Mouse (Mus musculus) midbrain, embryonic 15.5 days (tissue): ENCODE data around the gene Rhno1. TPM values are rescaled to one million over a fixed set of nuclear protein-coding genes. Genes with fewer than 3 reads are reported as not detected.

Source experiments
- ATAC-seq: fragments of 200-750 bp; cut with Nextera tagmentation; replicated peaks from 2 replicates; pipeline ENCODE4 v1.8.0; 2017; ENCODE audit warnings: moderate TSS enrichment
- H3K27ac ChIP-seq: fragments of 300-500 bp; sonication (generic); 2 replicates; pipeline ENCODE4 v1.5.1; 2015; ENCODE audit warnings: mild to moderate bottlenecking, inconsistent platforms
- H3K27me3 ChIP-seq: fragments of 300-500 bp; sonication (generic); replicated peaks from 2 replicates; pipeline ENCODE4 v1.6.1; 2015; ENCODE audit warnings: inconsistent platforms
- H3K36me3 ChIP-seq: fragments of 300-500 bp; sonication (generic); replicated peaks from 2 replicates; pipeline ENCODE4 v1.6.1; 2015; ENCODE audit warnings: inconsistent platforms
- H3K4me1 ChIP-seq: fragments of 300-500 bp; sonication (generic); 2 replicates; pipeline ENCODE4 v1.6.1; 2015; ENCODE audit warnings: inconsistent platforms
- H3K4me2 ChIP-seq: fragments of 300-500 bp; sonication (generic); 2 replicates; pipeline ENCODE4 v1.6.1; 2015; ENCODE audit warnings: inconsistent platforms, mild to moderate bottlenecking, moderate library complexity
- H3K4me3 ChIP-seq: fragments of 300-500 bp; sonication (generic); 2 replicates; pipeline ENCODE4 v1.5.1; 2015; ENCODE audit warnings: mild to moderate bottlenecking, inconsistent platforms
- H3K9ac ChIP-seq: fragments of 300-500 bp; sonication (generic); 2 replicates; pipeline ENCODE4 v1.6.1; 2015; ENCODE audit warnings: mild to moderate bottlenecking, inconsistent platforms
- H3K9me3 ChIP-seq: fragments of 300-500 bp; sonication (generic); 2 replicates; pipeline ENCODE4 v1.6.1; 2016; ENCODE audit warnings: inconsistent platforms
- WGBS: fragments of 180-500 bp; shearing (Covaris S2); methylation state at CpG from one replicate; pipeline ENCODE4 v1.1.7; 2015; ENCODE audit warnings: mixed read lengths; 5-methylcytosine and 5-hydroxymethylcytosine counted together
- polyA plus RNA-seq: library from polyadenylated mRNA; unstranded; fragments of >200 nt; fragmentation: Nextera tagmentation; extraction: Ambion mirVana; gene quantifications from 2 replicates; pipeline ENCODE4 v1.2.1, GENCODE M21; 2015

Rhno1 gene
- polyA plus RNA-seq = 86.1 and 89.4 TPM in 2 replicates

- WGBS = under 1% methylated on average over 53 of the region's 76 CpGs
- Histone ChIP-seq H3K4me2 (peak within 1 kb of the TSS; percentile 94), H3K36me3 (0 out of 2 replicates have a peak, but pooled peaks cover 7% of the 10 kb centered on the region), H3K4me1 (peaks cover 18% of the 10 kb centered on the region), H3K9ac (peak within 1 kb of the TSS; percentile 69), H3K4me3 (peak within 1 kb of the TSS; percentile 61), H3K9me3 (no peaks in the 10 kb centered on the region), H3K27me3 (no peaks in the 10 kb centered on the region), H3K27ac (peak within 1 kb of the TSS; percentile 86)
- ATAC-seq = peak; percentile 91
Observed at GRCm38 (mm10) chr6:128362381-128363006, at the start of gene Rhno1, which contains the start of gene Foxm1. TSS of gene Rhno1 (minus strand) at chr6:128362911. TSS of gene Foxm1 (plus strand) at chr6:128362967.

DNA sequence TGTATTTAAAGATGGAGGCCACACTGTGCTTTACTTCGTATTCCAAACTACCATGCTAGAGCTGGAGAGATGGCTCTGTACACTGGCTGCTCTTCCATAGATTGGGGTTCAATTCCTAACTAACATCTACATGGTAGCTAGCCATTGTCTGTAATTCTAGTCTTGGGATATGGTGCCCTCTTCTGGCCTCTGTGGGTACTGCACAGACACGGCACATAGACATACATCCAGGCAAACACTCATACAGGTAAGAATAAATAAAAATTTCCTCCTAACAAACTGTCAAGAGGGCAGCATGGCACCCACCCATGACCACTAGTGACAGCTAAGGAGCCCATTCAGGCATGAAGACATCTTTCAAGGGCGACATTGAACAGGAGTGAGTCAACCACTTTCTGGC is 48.4 kb upstream of the Rhno1 start:
- Histone ChIP-seq H3K27me3 (no peaks in the 10 kb centered on the region), H3K4me1 (no peaks in the 10 kb centered on the region), H3K36me3 (peaks cover 35% of the 10 kb centered on the region), H3K4me2 (no peak overlapping the region), H3K27ac (no peak overlapping the region), H3K9me3 (no peaks in the 10 kb centered on the region), H3K9ac (no peak overlapping the region), H3K4me3 (no peak overlapping the region)
- WGBS = 26% methylated on average over 3 of the region's 3 CpGs
- ATAC-seq = peak; percentile 62

DNA sequence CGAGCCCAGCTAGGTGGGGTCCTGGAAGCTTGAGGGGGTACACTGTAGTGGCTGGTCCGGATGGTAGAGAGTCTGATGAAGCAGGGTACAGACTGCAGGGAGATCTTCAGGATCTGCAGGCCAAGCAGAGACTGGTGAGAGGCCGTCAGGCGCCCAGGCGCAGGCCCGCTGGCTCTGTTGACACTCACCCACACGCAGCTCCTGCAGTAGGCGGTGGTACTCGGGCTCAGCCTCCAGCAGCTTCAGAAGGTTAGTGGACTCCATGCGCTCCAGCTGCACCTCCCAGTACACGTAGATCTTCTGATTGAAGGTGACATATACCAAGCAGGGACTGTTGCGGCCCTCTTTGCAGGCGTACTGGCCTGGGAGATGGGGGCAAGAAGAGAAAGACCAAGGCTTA is 47.6 kb upstream of the Rhno1 start:
- no peaks in the 10 kb centered on the region for H3K4me1 ChIP-seq
- 97% methylated on average over 13 of the region's 13 CpGs for WGBS
- H3K9ac ChIP-seq = no peak overlapping the region
- no peak for ATAC-seq
- H3K36me3 ChIP-seq = peaks cover 35% of the 10 kb centered on the region
- no peaks in the 10 kb centered on the region for H3K27me3 ChIP-seq
- H3K9me3 ChIP-seq = no peaks in the 10 kb centered on the region
- H3K27ac ChIP-seq = no peak overlapping the region
- no peak overlapping the region for H3K4me3 ChIP-seq
- no peak overlapping the region for H3K4me2 ChIP-seq

DNA sequence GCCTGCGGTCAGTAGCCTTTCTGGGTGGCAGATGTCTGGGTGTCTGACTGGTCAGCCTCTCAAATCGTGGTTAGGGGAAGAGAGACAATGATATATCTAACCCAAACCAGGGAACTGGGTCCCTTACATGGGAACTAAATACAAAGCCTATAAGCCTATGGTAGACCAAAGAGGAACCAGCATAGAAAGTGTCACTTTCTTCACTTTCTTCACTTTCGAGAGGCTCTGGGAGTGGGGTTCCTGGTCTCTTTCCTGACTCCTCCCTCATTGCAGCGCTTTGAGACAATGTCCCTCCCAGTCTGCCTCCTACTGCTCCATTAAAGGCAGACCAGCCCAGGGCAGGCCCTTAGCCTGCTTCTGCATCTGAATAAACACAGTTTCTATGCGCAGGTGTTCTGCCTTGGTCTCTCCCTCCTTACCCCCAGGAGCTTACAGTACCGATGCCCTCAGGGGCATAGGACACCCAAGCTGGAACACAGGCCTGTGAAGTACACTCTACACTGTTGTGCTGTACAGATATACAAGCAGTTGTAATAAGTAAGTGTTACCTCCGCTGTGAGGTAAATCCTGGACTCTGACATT is 45.9 kb upstream of the Rhno1 start:
- Histone ChIP-seq H3K4me1 (peaks cover 2% of the 10 kb centered on the region; the same call in 1 of the 2 replicates), H3K27ac (no peak overlapping the region), H3K4me2 (no peak overlapping the region), H3K9ac (no peak overlapping the region), H3K36me3 (peaks cover 35% of the 10 kb centered on the region), H3K4me3 (no peak overlapping the region), H3K27me3 (no peaks in the 10 kb centered on the region), H3K9me3 (no peaks in the 10 kb centered on the region)
- 89% methylated on average over 7 of the region's 7 CpGs for WGBS
- no peak for ATAC-seq

GRCm38 (mm10) chr6:128404708-128405107 is 42.0 kb upstream of the Rhno1 start:
- no peaks in the 10 kb centered on the region for H3K9me3 ChIP-seq
- no peak for ATAC-seq
- WGBS = 49% methylated on average over 5 of the region's 5 CpGs

GRCm38 (mm10) chr6:128399421-128400185 is 36.9 kb upstream of the Rhno1 start:
- H3K4me3 ChIP-seq = peak overlapping the region; percentile 25
- peak overlapping the region; percentile 46 for H3K4me2 ChIP-seq
- 39% methylated on average over 18 of the region's 21 CpGs for WGBS
- H3K9ac ChIP-seq = peak overlapping the region; percentile 41
- H3K36me3 ChIP-seq = no peaks in the 10 kb centered on the region
- peak overlapping the region; percentile 76 for H3K27ac ChIP-seq
- no peaks in the 10 kb centered on the region for H3K27me3 ChIP-seq
- peaks cover 28% of the 10 kb centered on the region for H3K4me1 ChIP-seq
- ATAC-seq = peak; percentile 92
- no peaks in the 10 kb centered on the region for H3K9me3 ChIP-seq

More at GRCm38 (mm10) chr6:128404708-128405107, 42.0 kb upstream of the Rhno1 start:
- Histone ChIP-seq H3K36me3 (peaks cover 17% of the 10 kb centered on the region; the same call in 1 of the 2 replicates), H3K9ac (no peak overlapping the region), H3K4me1 (peaks cover 24% of the 10 kb centered on the region), H3K4me2 (no peak overlapping the region), H3K27me3 (no peaks in the 10 kb centered on the region), H3K27ac (no peak overlapping the region), H3K4me3 (no peak overlapping the region)

GRCm38 (mm10) chr6:128398996-128399395 is 36.3 kb upstream of the Rhno1 start, which contains the start of gene Nrip2:
TSS of gene Nrip2 (plus strand) at chr6:128399296.
- H3K9me3 ChIP-seq = no peaks in the 10 kb centered on the region
- peaks cover 26% of the 10 kb centered on the region for H3K4me1 ChIP-seq
- H3K27me3 ChIP-seq = no peaks in the 10 kb centered on the region
- no peak for ATAC-seq
- H3K9ac ChIP-seq = peak within 1 kb of the TSS; percentile 41
- H3K4me2 ChIP-seq = peak within 1 kb of the TSS; percentile 46
- peak within 1 kb of the TSS; percentile 25 for H3K4me3 ChIP-seq
- peak within 1 kb of the TSS; percentile 76 for H3K27ac ChIP-seq
- no peaks in the 10 kb centered on the region for H3K36me3 ChIP-seq
- WGBS = 63% methylated on average over 3 of the region's 3 CpGs

- no peak overlapping the region for H3K4me2 ChIP-seq
- H3K36me3 ChIP-seq = no peaks in the 10 kb centered on the region
- WGBS = 87% methylated on average over 7 of the region's 7 CpGs
- H3K9ac ChIP-seq = no peak overlapping the region
- no peaks in the 10 kb centered on the region for H3K27me3 ChIP-seq
- peaks cover 26% of the 10 kb centered on the region for H3K4me1 ChIP-seq
- H3K27ac ChIP-seq = no peak overlapping the region
- no peaks in the 10 kb centered on the region for H3K9me3 ChIP-seq
- ATAC-seq = no peak
- H3K4me3 ChIP-seq = no peak overlapping the region
Observed at GRCm38 (mm10) chr6:128397574-128398261, 35.0 kb upstream of the Rhno1 start.

DNA sequence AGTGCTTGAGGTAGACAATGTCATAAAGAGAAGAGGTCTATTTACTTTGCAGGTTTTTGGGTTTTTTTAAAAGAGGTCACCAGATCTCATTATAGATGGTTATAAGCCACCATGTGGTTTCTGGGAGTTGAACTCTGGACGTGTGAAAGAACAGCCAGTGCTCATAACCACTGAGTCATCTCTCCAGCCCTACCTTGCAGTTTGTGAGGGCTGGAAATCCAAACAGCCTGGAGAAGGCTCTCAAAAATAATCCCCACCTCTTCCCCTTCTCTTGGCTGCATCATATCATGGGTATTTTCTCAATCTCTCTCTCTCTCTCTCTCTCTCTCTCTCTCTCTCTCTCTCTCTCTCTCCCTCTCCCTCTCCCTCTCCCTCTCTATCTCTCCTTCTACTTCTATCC is 28.0 kb upstream of the Rhno1 start:
- Histone ChIP-seq H3K9me3 (no peaks in the 10 kb centered on the region), H3K27me3 (no peaks in the 10 kb centered on the region), H3K27ac (no peak overlapping the region), H3K4me3 (no peak overlapping the region), H3K9ac (no peak overlapping the region), H3K4me1 (no peaks in the 10 kb centered on the region), H3K36me3 (no peaks in the 10 kb centered on the region), H3K4me2 (no peak overlapping the region)
- 61% methylated on average over 1 of the region's 1 CpGs for WGBS
- no peak for ATAC-seq

- Histone ChIP-seq H3K4me3 (no peak overlapping the region), H3K4me1 (no peaks in the 10 kb centered on the region), H3K27me3 (no peaks in the 10 kb centered on the region), H3K36me3 (no peaks in the 10 kb centered on the region), H3K9me3 (no peaks in the 10 kb centered on the region), H3K9ac (no peak overlapping the region), H3K4me2 (no peak overlapping the region), H3K27ac (no peak overlapping the region)
- no peak for ATAC-seq
- 88% methylated on average over 1 of the region's 1 CpGs for WGBS
Observed at GRCm38 (mm10) chr6:128389185-128389584, 26.5 kb upstream of the Rhno1 start.

DNA sequence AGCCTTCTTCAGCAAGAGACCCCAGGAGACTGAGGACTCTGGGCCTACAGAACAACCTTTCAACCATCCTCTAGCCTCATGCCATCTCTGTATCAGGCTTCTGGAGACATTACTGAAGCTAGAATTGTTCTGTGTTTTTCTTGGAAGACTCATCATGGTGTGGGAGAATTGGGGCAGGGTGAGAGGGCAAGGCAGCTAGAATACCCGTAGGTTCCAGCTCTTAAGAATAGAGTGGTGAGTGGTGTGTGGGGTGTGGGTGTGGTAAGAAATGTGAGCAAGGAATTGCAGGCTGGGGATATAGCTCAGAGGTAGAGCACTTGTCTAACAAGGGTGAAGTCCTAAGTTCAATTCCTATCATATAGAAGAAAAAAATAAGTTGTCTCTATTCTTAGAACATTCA is 22.3 kb upstream of the Rhno1 start:
- 87% methylated on average over 1 of the region's 1 CpGs for WGBS
- Histone ChIP-seq H3K4me3 (no peak overlapping the region), H3K9ac (no peak overlapping the region), H3K27ac (no peak overlapping the region), H3K4me2 (no peak overlapping the region), H3K9me3 (no peaks in the 10 kb centered on the region), H3K36me3 (no peaks in the 10 kb centered on the region), H3K27me3 (no peaks in the 10 kb centered on the region), H3K4me1 (no peaks in the 10 kb centered on the region)
- no peak for ATAC-seq

GRCm38 (mm10) chr6:128383752-128384151 is 21.0 kb upstream of the Rhno1 start:
- Histone ChIP-seq H3K27ac (no peak overlapping the region), H3K27me3 (no peaks in the 10 kb centered on the region), H3K9me3 (no peaks in the 10 kb centered on the region), H3K4me2 (no peak overlapping the region), H3K9ac (no peak overlapping the region), H3K36me3 (no peaks in the 10 kb centered on the region), H3K4me3 (no peak overlapping the region), H3K4me1 (no peaks in the 10 kb centered on the region)
- 80% methylated on average over 7 of the region's 7 CpGs for WGBS
- no peak for ATAC-seq
